Mouse (Mus musculus) midbrain, embryonic 13.5 days (tissue): ENCODE measurements at regions not wholly inside any gene's neighbourhood (a gene's known extent, or its start where the extent isn't known, plus 50 kb on each side); places are given as distances from the start of the nearest gene placed in this dataset.

Source experiments
- ATAC-seq: fragments of 200-750 bp; cut with Nextera tagmentation; 2 replicates; pipeline ENCODE4 v1.8.0; 2017; ENCODE audit warnings: mild to moderate bottlenecking, moderate TSS enrichment, moderate library complexity
- H3K27ac ChIP-seq: fragments of 300-500 bp; sonication (generic); 2 replicates; pipeline ENCODE4 v1.5.1; 2015; ENCODE audit warnings: inconsistent platforms, mild to moderate bottlenecking, moderate library complexity
- H3K27me3 ChIP-seq: fragments of 300-500 bp; sonication (generic); 2 replicates; pipeline ENCODE4 v1.6.1; 2015; ENCODE audit warnings: mild to moderate bottlenecking, inconsistent platforms
- H3K36me3 ChIP-seq: fragments of 300-500 bp; sonication (generic); 2 replicates; pipeline ENCODE4 v1.6.1; 2015; ENCODE audit warnings: mild to moderate bottlenecking, inconsistent platforms
- H3K4me1 ChIP-seq: fragments of 300-500 bp; sonication (generic); replicated peaks from 2 replicates; pipeline ENCODE4 v1.6.1; 2015; ENCODE audit warnings: inconsistent platforms
- H3K4me2 ChIP-seq: fragments of 300-500 bp; sonication (generic); replicated peaks from 2 replicates; pipeline ENCODE4 v1.6.1; 2015; ENCODE audit warnings: moderate library complexity, mild to moderate bottlenecking, inconsistent platforms
- H3K4me3 ChIP-seq: fragments of 300-500 bp; sonication (generic); replicated peaks from 2 replicates; pipeline ENCODE4 v1.5.1; 2015; ENCODE audit warnings: mild to moderate bottlenecking, inconsistent platforms
- H3K9ac ChIP-seq: fragments of 300-500 bp; sonication (generic); replicated peaks from 2 replicates; pipeline ENCODE4 v1.6.1; 2015; ENCODE audit warnings: mild to moderate bottlenecking, inconsistent platforms
- H3K9me3 ChIP-seq: fragments of 300-500 bp; sonication (generic); 2 replicates; pipeline ENCODE4 v1.6.1; 2016; ENCODE audit warnings: mild to moderate bottlenecking, inconsistent platforms
- WGBS: fragments of 180-500 bp; shearing (Covaris S2); methylation state at CpG from one replicate; pipeline ENCODE4 v1.1.7; 2015; 5-methylcytosine and 5-hydroxymethylcytosine counted together

- Histone ChIP-seq H3K27me3 (no peaks in the 10 kb centered on the region), H3K27ac (no peak overlapping the region), H3K36me3 (no peaks in the 10 kb centered on the region), H3K4me1 (0 out of 2 replicates have a peak, but pooled peaks cover 3% of the 10 kb centered on the region), H3K4me3 (no peak overlapping the region), H3K4me2 (no peak overlapping the region), H3K9ac (no peak overlapping the region), H3K9me3 (no peaks in the 10 kb centered on the region)
- WGBS: 83% methylated on average over 8 of the region's 8 CpGs
- no peak for ATAC-seq
Measured at GRCm38 (mm10) chr11:20464564-20464963, 78.5 kb upstream of the Sertad2 start.

- H3K9ac ChIP-seq: no peak overlapping the region
- 16% methylated on average over 4 of the region's 4 CpGs for WGBS
Measured at GRCm38 (mm10) chr11:20466591-20466990, 76.5 kb upstream of the Sertad2 start.

GRCm38 (mm10) chr11:20468319-20469018 lies 74.6 kb upstream of the Sertad2 start:
- Histone ChIP-seq H3K27me3 (no peaks in the 10 kb centered on the region), H3K9me3 (no peaks in the 10 kb centered on the region), H3K4me1 (no peaks in the 10 kb centered on the region), H3K4me2 (no peak overlapping the region), H3K27ac (no peak overlapping the region), H3K9ac (no peak overlapping the region), H3K36me3 (no peaks in the 10 kb centered on the region), H3K4me3 (no peak overlapping the region)
- no peak for ATAC-seq
- WGBS: 84% methylated on average over 12 of the region's 12 CpGs

More at GRCm38 (mm10) chr11:20466591-20466990, 76.5 kb upstream of the Sertad2 start:
- ATAC-seq: no peak
- Histone ChIP-seq H3K27ac (no peak overlapping the region), H3K9me3 (no peaks in the 10 kb centered on the region), H3K27me3 (no peaks in the 10 kb centered on the region), H3K36me3 (no peaks in the 10 kb centered on the region), H3K4me3 (no peak overlapping the region), H3K4me2 (no peak overlapping the region), H3K4me1 (no peaks in the 10 kb centered on the region)

- ATAC-seq: no peak
- H3K4me3 ChIP-seq: no peak overlapping the region
- no peaks in the 10 kb centered on the region for H3K9me3 ChIP-seq
- no peaks in the 10 kb centered on the region for H3K4me1 ChIP-seq
- 74% methylated on average over 5 of the region's 5 CpGs for WGBS
- no peak overlapping the region for H3K4me2 ChIP-seq
- H3K9ac ChIP-seq: no peak overlapping the region
- no peaks in the 10 kb centered on the region for H3K36me3 ChIP-seq
- H3K27me3 ChIP-seq: no peaks in the 10 kb centered on the region
- H3K27ac ChIP-seq: no peak overlapping the region
Measured at GRCm38 (mm10) chr11:20469368-20469767, 73.7 kb upstream of the Sertad2 start.

GRCm38 (mm10) chr11:20470396-20470795 lies 72.7 kb upstream of the Sertad2 start:
- no peaks in the 10 kb centered on the region for H3K4me1 ChIP-seq
- H3K9me3 ChIP-seq: no peaks in the 10 kb centered on the region
- 82% methylated on average over 6 of the region's 6 CpGs for WGBS
- H3K27ac ChIP-seq: no peak overlapping the region
- no peaks in the 10 kb centered on the region for H3K36me3 ChIP-seq
- no peak overlapping the region for H3K4me3 ChIP-seq
- ATAC-seq: no peak
- H3K4me2 ChIP-seq: no peak overlapping the region
- no peak overlapping the region for H3K9ac ChIP-seq
- H3K27me3 ChIP-seq: no peaks in the 10 kb centered on the region

GRCm38 (mm10) chr11:20472336-20472735 lies 70.7 kb upstream of the Sertad2 start:
- ATAC-seq: no peak
- WGBS: 90% methylated on average over 1 of the region's 1 CpGs

GRCm38 (mm10) chr11:20475629-20476028 lies 67.4 kb upstream of the Sertad2 start:
- no peak overlapping the region for H3K9ac ChIP-seq
- H3K27me3 ChIP-seq: no peaks in the 10 kb centered on the region
- peaks cover 9% of the 10 kb centered on the region for H3K4me1 ChIP-seq
- no peak overlapping the region for H3K4me3 ChIP-seq
- no peaks in the 10 kb centered on the region for H3K36me3 ChIP-seq
- ATAC-seq: no peak
- no peak overlapping the region for H3K4me2 ChIP-seq
- peaks cover 4% of the 10 kb centered on the region; the same call in 1 of the 2 replicates for H3K9me3 ChIP-seq
- 87% methylated on average over 7 of the region's 7 CpGs for WGBS
- H3K27ac ChIP-seq: no peak overlapping the region

More at GRCm38 (mm10) chr11:20472336-20472735, 70.7 kb upstream of the Sertad2 start:
- Histone ChIP-seq H3K9ac (no peak overlapping the region), H3K4me2 (no peak overlapping the region), H3K36me3 (no peaks in the 10 kb centered on the region), H3K9me3 (no peaks in the 10 kb centered on the region), H3K4me3 (no peak overlapping the region), H3K27ac (no peak overlapping the region), H3K4me1 (peaks cover 4% of the 10 kb centered on the region), H3K27me3 (no peaks in the 10 kb centered on the region)

GRCm38 (mm10) chr11:20476494-20476893 lies 66.6 kb upstream of the Sertad2 start:
- Histone ChIP-seq H3K9me3 (peaks cover 4% of the 10 kb centered on the region; the same call in 1 of the 2 replicates), H3K9ac (no peak overlapping the region), H3K27me3 (no peaks in the 10 kb centered on the region), H3K27ac (no peak overlapping the region), H3K4me1 (peaks cover 9% of the 10 kb centered on the region), H3K4me2 (no peak overlapping the region), H3K36me3 (no peaks in the 10 kb centered on the region), H3K4me3 (no peak overlapping the region)
- no peak for ATAC-seq
- WGBS: 85% methylated on average over 3 of the region's 3 CpGs

GRCm38 (mm10) chr11:20477183-20478037 lies 65.6 kb upstream of the Sertad2 start:
- Histone ChIP-seq H3K4me3 (no peak overlapping the region), H3K4me1 (peaks cover 9% of the 10 kb centered on the region), H3K27ac (0 out of 2 replicates have a peak overlapping the region, but pooled peaks have one; percentile 25), H3K27me3 (no peaks in the 10 kb centered on the region), H3K4me2 (peak overlapping the region; percentile 15), H3K9me3 (peaks cover 4% of the 10 kb centered on the region; the same call in 1 of the 2 replicates), H3K36me3 (no peaks in the 10 kb centered on the region), H3K9ac (0 out of 2 replicates have a peak overlapping the region, but pooled peaks have one; percentile 4)
- WGBS: 14% methylated on average over 19 of the region's 19 CpGs
- ATAC-seq: peak; percentile 88

GRCm38 (mm10) chr11:20480632-20481031 lies 62.4 kb upstream of the Sertad2 start:
- no peaks in the 10 kb centered on the region for H3K27me3 ChIP-seq
- no peak for ATAC-seq
- no peaks in the 10 kb centered on the region for H3K36me3 ChIP-seq
- H3K4me3 ChIP-seq: no peak overlapping the region
- 95% methylated on average over 3 of the region's 3 CpGs for WGBS
- no peak overlapping the region for H3K4me2 ChIP-seq
- H3K9ac ChIP-seq: no peak overlapping the region
- H3K4me1 ChIP-seq: peaks cover 9% of the 10 kb centered on the region
- peaks cover 4% of the 10 kb centered on the region; the same call in 1 of the 2 replicates for H3K9me3 ChIP-seq
- H3K27ac ChIP-seq: no peak overlapping the region

GRCm38 (mm10) chr11:20485371-20485770 lies 57.7 kb upstream of the Sertad2 start:
- Histone ChIP-seq H3K4me3 (no peak overlapping the region), H3K4me2 (no peak overlapping the region), H3K36me3 (no peaks in the 10 kb centered on the region), H3K4me1 (no peaks in the 10 kb centered on the region), H3K9ac (no peak overlapping the region), H3K27ac (no peak overlapping the region), H3K9me3 (no peaks in the 10 kb centered on the region), H3K27me3 (no peaks in the 10 kb centered on the region)
- WGBS: 87% methylated on average over 2 of the region's 2 CpGs
- ATAC-seq: no peak
